Comparison of ENCODE assay signal across 24 mouse cellular contexts in genomic region chr6:112499456-112499855, GRCm38 (mm10). TPM values are rescaled to one million over a fixed set of nuclear protein-coding genes. Genes with fewer than 3 reads are reported as not detected.
DNase-seq lines count a peak whose midpoint lies in the region; ATAC-seq and TF ChIP-seq lines count a peak whose summit lies in the region.
"Had no signal": no experiment of that assay in that cellular context is flagged by ENCODE, and none has a peak within 500 bp of the region (broad histone marks: within the 10 kb centered on the region; RNA-seq: fewer than 3 reads in every experiment).

No protein-coding gene starts in this region.

- peak; percentile 35 for DNase-seq in kidney, adult 18-20 months
- DNase-seq in kidney, postnatal 25 days: peak; percentile 55 to 70
- no peak for DNase-seq in stomach, postnatal 0 days (ENCODE audit: low spot score)
- DNase-seq in cerebellum, adult 9-10 months: no peak
- no peak for DNase-seq in adrenal gland, postnatal 14 days
- DNase-seq: cerebellum, adult 11 months; cerebellum, postnatal 10 days; gastrocnemius, postnatal 10 days; heart, adult 2 months; heart, postnatal 14 days; liver, embryonic 13.5 days had no signal

- H3K4me1 ChIP-seq in kidney, embryonic 15.5 days: peaks cover 23% of the 10 kb centered on the region
- H3K4me1 ChIP-seq in intestine, embryonic 16.5 days (ENCODE audit: control insufficient read depth, insufficient read depth, low read length): peaks cover 15% of the 10 kb centered on the region; the same call in 1 of the 2 replicates
- H3K4me1 ChIP-seq in stomach, postnatal 0 days (replicated peaks; ENCODE audit: control insufficient read depth, insufficient read depth): no peaks in the 10 kb centered on the region
- H3K4me1 ChIP-seq: liver, embryonic 13.5 days had no signal

- ATAC-seq in kidney, embryonic 15.5 days (replicated peaks; ENCODE audit: low FRiP score): no peak
- peak; percentile 84 for ATAC-seq in intestine, embryonic 16.5 days
- peak; percentile 63 for ATAC-seq in stomach, postnatal 0 days (ENCODE audit: low FRiP score, low TSS enrichment)
- ATAC-seq: CD4-positive, CD25-positive, alpha-beta regulatory T cell, adult 4 months; forebrain, embryonic 16.5 days; lung, postnatal 0 days had no signal

- no peak for TF ChIP-seq CTCF in stomach, postnatal 0 days (IDR thresholded peaks at IDR 0.05; ENCODE audit: low read depth)

- H3K27ac ChIP-seq in kidney, embryonic 15.5 days: no peak overlapping the region
- no peak overlapping the region for H3K27ac ChIP-seq in intestine, embryonic 16.5 days (ENCODE audit: low read length)
- no peak overlapping the region for H3K27ac ChIP-seq in stomach, postnatal 0 days (replicated peaks)
- H3K27ac ChIP-seq: forebrain, embryonic 10.5 days; heart, adult 2 months; heart, embryonic 13.5 days; hindbrain, embryonic 12.5 days; limb, embryonic 10.5 days; liver, embryonic 13.5 days had no signal

- no peaks in the 10 kb centered on the region for H3K27me3 ChIP-seq in kidney, embryonic 15.5 days
- H3K27me3 ChIP-seq in intestine, embryonic 16.5 days (replicated peaks; ENCODE audit: control insufficient read depth, insufficient read depth, low read length): no peaks in the 10 kb centered on the region
- no peaks in the 10 kb centered on the region for H3K27me3 ChIP-seq in stomach, postnatal 0 days (ENCODE audit: control insufficient read depth, insufficient read depth, low read length)
- H3K27me3 ChIP-seq: liver, embryonic 13.5 days had no signal

- no peak for TF ChIP-seq EP300 in stomach, postnatal 0 days (optimal IDR thresholded peaks at IDR 0.05)

- H3K4me2 ChIP-seq in kidney, embryonic 15.5 days: no peak overlapping the region
- no peak overlapping the region for H3K4me2 ChIP-seq in intestine, embryonic 16.5 days (ENCODE audit: low read depth, low read length)
- no peak overlapping the region for H3K4me2 ChIP-seq in stomach, postnatal 0 days (replicated peaks; ENCODE audit: low read depth)
- H3K4me2 ChIP-seq: heart, embryonic 13.5 days; hindbrain, embryonic 12.5 days; liver, embryonic 13.5 days; midbrain, embryonic 11.5 days had no signal

- no peak overlapping the region for H3K4me3 ChIP-seq in kidney, embryonic 15.5 days (replicated peaks)
- H3K4me3 ChIP-seq in intestine, embryonic 16.5 days (ENCODE audit: low read length): no peak overlapping the region
- no peak overlapping the region for H3K4me3 ChIP-seq in stomach, postnatal 0 days (ENCODE audit: low read depth, low read length)
- H3K4me3 ChIP-seq: forebrain, embryonic 10.5 days; heart, adult 2 months; heart, embryonic 13.5 days; hindbrain, embryonic 12.5 days; limb, embryonic 10.5 days; liver, embryonic 13.5 days had no signal

- no peaks in the 10 kb centered on the region for H3K36me3 ChIP-seq in kidney, embryonic 15.5 days
- no peaks in the 10 kb centered on the region for H3K36me3 ChIP-seq in intestine, embryonic 16.5 days (ENCODE audit: control insufficient read depth, insufficient read depth, low read length)
- H3K36me3 ChIP-seq in stomach, postnatal 0 days (ENCODE audit: control insufficient read depth, insufficient read depth, low read length): no peaks in the 10 kb centered on the region
- H3K36me3 ChIP-seq: forebrain, embryonic 10.5 days; heart, embryonic 13.5 days; hindbrain, embryonic 12.5 days; limb, embryonic 10.5 days; liver, embryonic 13.5 days had no signal

- H3K9me3 ChIP-seq in kidney, embryonic 15.5 days (replicated peaks): no peaks in the 10 kb centered on the region
- no peaks in the 10 kb centered on the region for H3K9me3 ChIP-seq in intestine, embryonic 16.5 days (ENCODE audit: control insufficient read depth, low read length)
- no peaks in the 10 kb centered on the region for H3K9me3 ChIP-seq in stomach, postnatal 0 days (ENCODE audit: control insufficient read depth, low read length)
- H3K9me3 ChIP-seq: forebrain, embryonic 10.5 days; heart, embryonic 13.5 days; hindbrain, embryonic 12.5 days; limb, embryonic 10.5 days; liver, embryonic 13.5 days had no signal

- WGBS in kidney, embryonic 15.5 days: 83% methylated on average over 2 of the region's 2 CpGs
- WGBS in intestine, embryonic 16.5 days: 40% methylated on average over 2 of the region's 2 CpGs
- WGBS in stomach, postnatal 0 days: 53% methylated on average over 2 of the region's 2 CpGs

- no peak overlapping the region for H3K9ac ChIP-seq in kidney, embryonic 15.5 days
- H3K9ac ChIP-seq in intestine, embryonic 16.5 days (ENCODE audit: low read depth, low read length): no peak overlapping the region
- H3K9ac ChIP-seq in stomach, postnatal 0 days (ENCODE audit: low read length): no peak overlapping the region
- H3K9ac ChIP-seq: heart, embryonic 13.5 days; hindbrain, embryonic 12.5 days; liver, embryonic 13.5 days had no signal

RNA-seq across cellular contexts. Expression of gene Oxtr, which starts 9.7 kb away (rescaled TPM):
- 5.8 and 6.0 TPM in 2 replicates for polyA plus RNA-seq in kidney, embryonic 15.5 days (2015; fragmentation: Nextera tagmentation; extraction: Ambion mirVana)
- 0.17 and 0.24 TPM in 2 replicates for polyA plus RNA-seq in intestine, embryonic 16.5 days (2015; fragmentation: Nextera tagmentation; extraction: Ambion mirVana)
- polyA plus RNA-seq in stomach, postnatal 0 days (2015; fragmentation: Nextera tagmentation; extraction: Ambion mirVana): 0.65 and 0.81 TPM in 2 replicates
- 63.3 and 80.2 TPM in 2 replicates for total RNA-seq in adrenal gland, postnatal 14 days (2021)
- polyA plus RNA-seq: CD4-positive, CD25-positive, alpha-beta regulatory T cell, adult 4 months; liver, embryonic 13.5 days had no signal

RNA-seq across cellular contexts. Expression of gene Cav3, which starts 40.2 kb away (rescaled TPM):
- polyA plus RNA-seq in kidney, embryonic 15.5 days (2015; fragmentation: Nextera tagmentation; extraction: Ambion mirVana): 2.1 and 5.2 TPM in 2 replicates
- polyA plus RNA-seq in intestine, embryonic 16.5 days (2015; fragmentation: Nextera tagmentation; extraction: Ambion mirVana): 1.7 and 1.9 TPM in 2 replicates
- 6.1 and 6.9 TPM in 2 replicates for polyA plus RNA-seq in stomach, postnatal 0 days (2015; fragmentation: Nextera tagmentation; extraction: Ambion mirVana)
- not detected in 2 replicates for total RNA-seq in adrenal gland, postnatal 14 days (2021)
- total RNA-seq: adrenal gland, adult 18-20 months; megakaryocyte progenitor cell, adult 5-6 weeks; midbrain, postnatal 0 days had no signal
- polyA plus RNA-seq: CD4-positive, CD25-positive, alpha-beta regulatory T cell, adult 4 months; forebrain, embryonic 10.5 days; forebrain, embryonic 16.5 days; midbrain, postnatal 0 days had no signal

Comparison
In these comparisons a context has a peak if more than half of its experiments do, and no peak if none do; other contexts are left out.
1. DNase-seq: peak in kidney, adult 18-20 months (single experiment) and kidney, postnatal 25 days (2 of 2); none in stomach, postnatal 0 days (single experiment), cerebellum, adult 9-10 months (single experiment) and adrenal gland, postnatal 14 days (single experiment).